Mouse (Mus musculus): ENCODE data around the gene Rhbdd3.

- TF ChIP-seq CTCF (IDR thresholded peaks at IDR 0.05; ENCODE audit: borderline replicate concordance, insufficient read depth, low read length) (no peak), POLR2A (IDR thresholded peaks at IDR 0.05; ENCODE audit: low read depth, low read length) (no peak)
Observed at GRCm38 (mm10) chr11:5151680-5152337, 53.1 kb downstream of the Rhbdd3 start, which contains the start of gene Emid1.

Data from embryonic fibroblast, embryonic 13.5 days (primary cell).